In genomic region chr8:19064710-19065109, GRCm38 (mm10) we compare ENCODE assay signal across 39 mouse cellular contexts. TPM values are rescaled to one million over a fixed set of nuclear protein-coding genes. Genes with fewer than 3 reads are reported as not detected.
"Had no signal": no experiment of that assay in that cellular context is flagged by ENCODE, and none has a peak within 500 bp of the region (broad histone marks: within the 10 kb centered on the region; RNA-seq: fewer than 3 reads in every experiment).

Gene Defb39 (minus strand): TSS chr8:19064810.

- DNase-seq: cerebellum, adult 8-10 months; cerebellum, adult 9-10 months; cerebellum, adult 9-11 months; cerebellum, postnatal 10 days; cerebellum, postnatal 14 days; cerebellum, postnatal 25 days; cerebellum, postnatal 36 days; embryo, embryonic 11 days; forebrain, postnatal 0 days; gastrocnemius, adult 2 months; gastrocnemius, postnatal 10 days; gastrocnemius, postnatal 14 days; gastrocnemius, postnatal 25 days; gastrocnemius, postnatal 36 days; heart, adult 11 months; heart, adult 18-20 months; heart, adult 2 months had no signal

RNA-seq across cellular contexts. Expression of gene Defb39, which starts in this region (rescaled TPM):
- total RNA-seq: common myeloid progenitor, adult 5-6 weeks; forebrain, postnatal 0 days; gastrocnemius, adult 18-20 months; gastrocnemius, adult 2 months; gastrocnemius, adult 8-10 months; gastrocnemius, postnatal 10 days; gastrocnemius, postnatal 14 days; gastrocnemius, postnatal 25 days; gastrocnemius, postnatal 36 days; gastrocnemius, postnatal 4 days; granulocyte monocyte progenitor cell, adult 5-6 weeks; heart, adult 18-20 months; heart, adult 2 months; heart, adult 8-10 months had no signal
- polyA plus RNA-seq: cortical plate, adult 2 months; embryonic facial prominence, embryonic 10.5 days; embryonic facial prominence, embryonic 11.5 days; embryonic facial prominence, embryonic 12.5 days; embryonic facial prominence, embryonic 13.5 days; embryonic facial prominence, embryonic 14.5 days; embryonic facial prominence, embryonic 15.5 days; erythroblast, embryonic 14.5 days; forebrain, embryonic 10.5 days; forebrain, embryonic 11.5 days; forebrain, embryonic 12.5 days; forebrain, embryonic 13.5 days; forebrain, embryonic 14.5 days; forebrain, embryonic 15.5 days; forebrain, embryonic 16.5 days; forebrain, postnatal 0 days; frontal cortex, adult 2 months; heart, adult 2 months had no signal
